Mouse (Mus musculus) kidney, embryonic 15.5 days (tissue): ENCODE measurements around the gene Ovgp1. TPM values are rescaled to one million over a fixed set of nuclear protein-coding genes. Genes with fewer than 3 reads are reported as not detected.

Experiments
- ATAC-seq: fragments of 200-750 bp; cut with Nextera tagmentation; replicated peaks from 2 replicates; pipeline ENCODE4 v1.8.0; 2017; ENCODE audit warnings: moderate TSS enrichment; ENCODE audit not compliant: low FRiP score
- H3K27ac ChIP-seq: fragments of 300-500 bp; sonication (generic); 2 replicates; pipeline ENCODE4 v1.5.1; 2015; ENCODE audit warnings: mild to moderate bottlenecking, inconsistent platforms
- H3K27me3 ChIP-seq: fragments of 300-500 bp; sonication (generic); 2 replicates; pipeline ENCODE4 v1.6.1; 2015; ENCODE audit warnings: inconsistent platforms
- H3K36me3 ChIP-seq: fragments of 300-500 bp; sonication (generic); 2 replicates; pipeline ENCODE4 v1.6.1; 2015; ENCODE audit warnings: inconsistent platforms
- H3K4me1 ChIP-seq: fragments of 300-500 bp; sonication (generic); 2 replicates; pipeline ENCODE4 v1.6.1; 2015; ENCODE audit warnings: inconsistent platforms
- H3K4me2 ChIP-seq: fragments of 300-500 bp; sonication (generic); 2 replicates; pipeline ENCODE4 v1.6.1; 2015; ENCODE audit warnings: moderate library complexity, mild to moderate bottlenecking, inconsistent platforms
- H3K4me3 ChIP-seq: fragments of 300-500 bp; sonication (generic); replicated peaks from 2 replicates; pipeline ENCODE4 v1.5.1; 2015; ENCODE audit warnings: mild to moderate bottlenecking, inconsistent platforms
- H3K9ac ChIP-seq: fragments of 300-500 bp; sonication (generic); 2 replicates; pipeline ENCODE4 v1.6.1; 2015; ENCODE audit warnings: mild to moderate bottlenecking, inconsistent platforms
- H3K9me3 ChIP-seq: fragments of 300-500 bp; sonication (generic); replicated peaks from 2 replicates; pipeline ENCODE4 v1.6.1; 2016; ENCODE audit warnings: inconsistent platforms
- WGBS: fragments of 180-500 bp; shearing (Covaris S2); methylation state at CpG from one replicate; pipeline ENCODE4 v1.1.7; 2015; ENCODE audit warnings: mixed read lengths; 5-methylcytosine and 5-hydroxymethylcytosine counted together
- polyA plus RNA-seq: library from polyadenylated mRNA; unstranded; fragments of >200 nt; fragmentation: Nextera tagmentation; extraction: Ambion mirVana; gene quantifications from 2 replicates; pipeline ENCODE4 v1.2.1, GENCODE M21; 2015

Gene Ovgp1
- 1.6 and 2.0 TPM in 2 replicates for polyA plus RNA-seq

- Histone ChIP-seq H3K4me1 (no peaks in the 10 kb centered on the region), H3K27ac (no peak within 1 kb of the TSS), H3K4me3 (no peak within 1 kb of the TSS), H3K9me3 (no peaks in the 10 kb centered on the region), H3K9ac (no peak within 1 kb of the TSS), H3K27me3 (no peaks in the 10 kb centered on the region), H3K36me3 (peaks cover 22% of the 10 kb centered on the region), H3K4me2 (no peak within 1 kb of the TSS)
- no peak for ATAC-seq
- 56% methylated on average over 3 of the region's 3 CpGs for WGBS
These were observed at the start of gene Ovgp1 for GRCm38 (mm10) chr3:105973411-105973810. TSS of gene Ovgp1 (plus strand) at chr3:105973711.

DNA sequence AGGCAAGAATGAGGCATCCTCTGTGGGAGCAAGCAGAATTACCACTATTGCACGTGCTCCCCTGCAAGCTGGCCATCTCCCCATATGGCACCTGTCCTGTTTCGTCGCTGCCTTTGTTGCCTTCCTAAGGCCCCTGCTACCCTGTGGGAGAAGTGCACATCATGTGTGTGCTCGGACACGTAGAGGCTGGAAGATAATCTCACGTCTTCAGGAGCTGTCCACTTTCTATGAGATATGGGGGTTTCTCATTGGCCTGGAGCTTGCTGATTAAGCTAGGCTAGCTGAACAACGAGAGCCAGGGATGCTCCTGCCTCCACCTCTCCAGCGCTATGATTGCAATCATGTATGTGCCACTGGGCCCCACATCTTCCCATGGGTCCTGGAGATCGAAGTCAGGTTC lies 48.9 kb upstream of the Ovgp1 start:
- Histone ChIP-seq H3K4me1 (peaks cover 6% of the 10 kb centered on the region; the same call in 1 of the 2 replicates), H3K27me3 (no peaks in the 10 kb centered on the region), H3K9me3 (no peaks in the 10 kb centered on the region), H3K27ac (no peak overlapping the region), H3K4me2 (no peak overlapping the region), H3K9ac (no peak overlapping the region), H3K36me3 (no peaks in the 10 kb centered on the region), H3K4me3 (no peak overlapping the region)
- 85% methylated on average over 9 of the region's 9 CpGs for WGBS
- no peak for ATAC-seq

- H3K4me3 ChIP-seq = no peak overlapping the region
- H3K27ac ChIP-seq = no peak overlapping the region
- peak; percentile 66 for ATAC-seq
- WGBS = 42% methylated on average over 7 of the region's 7 CpGs
- H3K9ac ChIP-seq = no peak overlapping the region
- no peak overlapping the region for H3K4me2 ChIP-seq
- no peaks in the 10 kb centered on the region for H3K36me3 ChIP-seq
- H3K27me3 ChIP-seq = no peaks in the 10 kb centered on the region
- peaks cover 6% of the 10 kb centered on the region; the same call in 1 of the 2 replicates for H3K4me1 ChIP-seq
- no peaks in the 10 kb centered on the region for H3K9me3 ChIP-seq
These were observed 45.8 kb upstream of the Ovgp1 start for GRCm38 (mm10) chr3:105927561-105928194.

DNA sequence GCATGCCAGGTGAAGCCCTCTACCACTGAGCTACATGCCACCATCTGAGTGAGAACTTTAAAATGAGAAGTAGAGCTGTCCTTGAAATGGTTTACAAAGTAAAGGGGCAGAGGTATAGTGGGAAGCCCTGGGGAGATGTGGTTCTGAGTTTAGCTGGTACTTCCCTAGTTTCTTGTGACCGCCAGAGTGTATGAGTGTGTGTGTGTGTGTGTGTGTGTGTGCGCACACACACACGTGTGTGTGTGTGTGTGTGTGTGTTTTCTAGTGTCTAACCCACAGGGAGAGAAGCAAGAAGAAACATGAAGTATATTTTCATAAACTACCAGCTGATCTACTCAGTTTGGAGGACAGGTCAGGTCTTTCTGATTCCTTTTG lies 45.3 kb upstream of the Ovgp1 start:
- no peaks in the 10 kb centered on the region for H3K9me3 ChIP-seq
- 84% methylated on average over 3 of the region's 3 CpGs for WGBS
- H3K9ac ChIP-seq = no peak overlapping the region
- ATAC-seq = no peak
- H3K4me1 ChIP-seq = peaks cover 6% of the 10 kb centered on the region; the same call in 1 of the 2 replicates
- no peak overlapping the region for H3K4me2 ChIP-seq
- no peak overlapping the region for H3K27ac ChIP-seq
- H3K27me3 ChIP-seq = no peaks in the 10 kb centered on the region
- H3K36me3 ChIP-seq = no peaks in the 10 kb centered on the region
- no peak overlapping the region for H3K4me3 ChIP-seq

DNA sequence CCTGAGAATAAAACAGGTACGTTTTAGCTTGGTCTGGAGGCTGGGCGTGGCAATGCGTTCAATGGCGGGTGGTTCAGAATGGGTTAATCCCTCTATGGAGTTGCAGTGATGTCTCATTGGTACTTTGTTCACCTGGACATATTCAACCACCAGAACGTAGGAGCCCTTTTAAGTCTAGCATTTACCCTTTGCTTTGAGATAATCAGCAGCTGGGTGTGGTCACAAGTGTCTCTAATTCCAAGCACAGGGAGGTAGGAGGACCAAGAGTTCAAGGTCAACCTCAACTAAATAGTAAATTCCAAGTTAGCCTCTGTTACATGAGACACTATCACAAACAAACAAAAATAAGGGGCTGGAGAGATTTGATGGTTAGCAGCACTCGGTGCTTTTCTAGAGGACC lies 44.7 kb upstream of the Ovgp1 start:
- Histone ChIP-seq H3K4me2 (no peak overlapping the region), H3K4me1 (peaks cover 6% of the 10 kb centered on the region; the same call in 1 of the 2 replicates), H3K27me3 (no peaks in the 10 kb centered on the region), H3K9me3 (no peaks in the 10 kb centered on the region), H3K36me3 (no peaks in the 10 kb centered on the region), H3K9ac (no peak overlapping the region), H3K4me3 (no peak overlapping the region), H3K27ac (no peak overlapping the region)
- 88% methylated on average over 6 of the region's 6 CpGs for whole genome bisulfite sequencing
- ATAC-seq = no peak

DNA sequence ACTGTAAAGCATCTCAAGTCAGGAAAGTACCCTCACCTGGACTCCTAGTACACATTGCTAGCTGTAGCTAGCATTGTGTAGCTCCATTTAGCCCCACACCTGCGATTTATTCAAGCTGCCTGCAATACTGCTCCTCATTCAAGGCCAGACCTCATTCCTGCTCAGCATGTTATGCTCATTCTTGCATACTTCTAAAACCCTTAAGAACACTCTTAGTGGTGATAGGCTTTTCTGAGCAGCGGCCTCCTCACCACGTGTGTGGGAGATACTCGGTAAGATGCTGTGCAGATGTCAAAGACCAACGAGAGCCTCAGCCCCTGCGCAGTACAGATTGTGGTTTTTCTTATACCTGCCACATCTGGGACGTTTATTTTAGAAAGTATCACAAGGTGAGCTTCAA lies 43.7 kb upstream of the Ovgp1 start:
- Histone ChIP-seq H3K4me1 (peaks cover 6% of the 10 kb centered on the region; the same call in 1 of the 2 replicates), H3K27me3 (no peaks in the 10 kb centered on the region), H3K4me2 (no peak overlapping the region), H3K36me3 (no peaks in the 10 kb centered on the region), H3K9me3 (no peaks in the 10 kb centered on the region), H3K4me3 (no peak overlapping the region), H3K9ac (no peak overlapping the region), H3K27ac (no peak overlapping the region)
- 80% methylated on average over 7 of the region's 7 CpGs for WGBS
- ATAC-seq = no peak

DNA sequence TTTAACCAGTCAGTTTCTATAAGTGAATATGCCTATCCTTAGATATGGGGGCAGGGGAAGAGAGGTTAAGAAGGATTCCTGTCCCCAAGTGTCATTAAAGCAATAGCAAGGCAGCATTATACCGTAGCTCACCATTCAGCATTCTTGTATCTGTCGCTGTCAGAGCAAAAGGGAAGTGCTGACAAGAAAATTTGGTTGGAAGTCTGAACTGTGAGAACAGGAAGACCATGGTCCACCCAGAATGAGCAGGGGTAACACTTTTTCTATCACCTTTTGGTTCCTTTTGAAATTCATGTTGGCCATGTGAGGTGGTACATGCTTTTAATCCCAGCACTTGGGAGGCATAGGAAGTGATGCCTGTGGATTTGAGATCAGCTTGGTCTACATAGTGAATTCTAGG lies 42.4 kb upstream of the Ovgp1 start:
- H3K9ac ChIP-seq = no peak overlapping the region
- H3K36me3 ChIP-seq = no peaks in the 10 kb centered on the region
- no peaks in the 10 kb centered on the region for H3K27me3 ChIP-seq
- 90% methylated on average over 2 of the region's 2 CpGs for WGBS
- no peak for ATAC-seq
- H3K4me2 ChIP-seq = no peak overlapping the region
- no peak overlapping the region for H3K27ac ChIP-seq
- no peaks in the 10 kb centered on the region for H3K9me3 ChIP-seq
- peaks cover 6% of the 10 kb centered on the region; the same call in 1 of the 2 replicates for H3K4me1 ChIP-seq
- H3K4me3 ChIP-seq = no peak overlapping the region

DNA sequence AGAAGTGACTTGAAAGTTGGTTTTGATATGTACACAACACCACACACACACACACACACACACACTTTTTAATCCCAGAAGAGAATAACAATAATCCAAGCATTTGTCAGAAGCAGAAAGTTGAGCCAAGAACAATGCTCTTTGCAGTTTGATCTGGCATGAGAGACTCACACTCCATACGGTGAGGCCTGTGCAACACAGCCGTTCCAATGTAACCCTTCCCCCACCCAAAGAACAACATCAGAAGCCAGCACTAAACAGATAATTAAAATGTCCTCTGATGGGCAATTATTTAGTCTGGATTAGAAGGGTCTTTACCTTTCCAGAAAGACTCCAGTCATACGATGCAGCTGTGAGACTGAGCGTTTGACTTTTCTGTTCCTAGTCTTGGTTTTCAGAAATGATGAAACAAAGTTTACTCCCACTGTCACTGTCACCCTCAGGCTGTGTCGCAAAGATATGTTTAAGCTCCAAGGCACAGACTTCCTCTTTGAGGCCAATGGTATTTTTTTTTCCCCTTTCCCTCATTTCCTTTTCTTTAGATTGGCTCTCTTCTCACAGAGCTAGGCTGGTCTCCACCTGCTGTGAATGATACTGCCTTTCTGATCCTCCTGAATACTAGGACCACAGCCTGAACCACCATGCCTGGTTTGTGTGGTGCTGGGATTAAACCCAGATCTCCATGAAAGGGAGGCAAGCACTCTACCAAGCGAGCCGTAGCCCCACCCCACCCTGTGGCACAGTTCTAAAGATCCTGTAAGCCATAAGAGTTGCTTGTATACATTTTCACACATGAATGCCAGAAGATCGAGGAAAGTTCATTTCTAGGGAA lies 41.1 kb upstream of the Ovgp1 start, which contains the start of gene I830077J02Rik:
TSS of gene I830077J02Rik (minus strand) at position 425 of the 832 bp plus-strand sequence.
- H3K9me3 ChIP-seq = no peaks in the 10 kb centered on the region
- H3K27ac ChIP-seq = no peak within 1 kb of the TSS
- H3K9ac ChIP-seq = no peak within 1 kb of the TSS
- peaks cover 3% of the 10 kb centered on the region for H3K36me3 ChIP-seq
- no peak within 1 kb of the TSS for H3K4me3 ChIP-seq
- H3K4me2 ChIP-seq = no peak within 1 kb of the TSS
- no peaks in the 10 kb centered on the region for H3K27me3 ChIP-seq
- WGBS = 65% methylated on average over 8 of the region's 8 CpGs
- H3K4me1 ChIP-seq = peaks cover 5% of the 10 kb centered on the region; the same call in 1 of the 2 replicates
- ATAC-seq = no peak

GRCm38 (mm10) chr3:105933926-105934325 lies 39.6 kb upstream of the Ovgp1 start:
- WGBS = 90% methylated on average over 6 of the region's 6 CpGs
- Histone ChIP-seq H3K27me3 (no peaks in the 10 kb centered on the region), H3K4me3 (no peak overlapping the region), H3K9me3 (no peaks in the 10 kb centered on the region), H3K9ac (no peak overlapping the region), H3K4me1 (no peaks in the 10 kb centered on the region), H3K27ac (no peak overlapping the region), H3K36me3 (peaks cover 7% of the 10 kb centered on the region), H3K4me2 (no peak overlapping the region)
- no peak for ATAC-seq

DNA sequence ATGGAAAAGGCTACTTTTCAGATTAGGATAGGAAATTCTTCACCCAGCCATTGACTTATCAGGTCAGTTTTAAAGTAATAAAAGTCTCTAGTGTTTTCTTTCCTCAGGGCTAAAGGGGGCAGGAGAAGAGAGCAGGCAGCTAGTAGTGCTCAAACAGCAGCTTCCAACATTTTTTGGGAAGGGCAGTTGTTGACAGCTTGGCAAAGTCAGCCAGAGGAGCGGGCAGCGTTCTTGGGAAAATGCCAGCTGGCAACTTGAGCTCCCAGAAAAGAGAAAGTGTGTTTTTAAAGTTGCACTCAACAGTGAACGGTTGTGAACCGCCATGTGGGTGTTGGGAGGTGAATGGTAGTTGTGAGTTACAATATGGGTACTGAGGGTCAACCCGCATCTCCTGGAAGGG lies 38.5 kb upstream of the Ovgp1 start:
- Histone ChIP-seq H3K36me3 (peaks cover 12% of the 10 kb centered on the region), H3K27ac (no peak overlapping the region), H3K9ac (no peak overlapping the region), H3K4me3 (no peak overlapping the region), H3K4me1 (no peaks in the 10 kb centered on the region), H3K9me3 (no peaks in the 10 kb centered on the region), H3K27me3 (no peaks in the 10 kb centered on the region), H3K4me2 (no peak overlapping the region)
- ATAC-seq = no peak
- WGBS = 84% methylated on average over 5 of the region's 5 CpGs

- Histone ChIP-seq H3K9ac (no peak overlapping the region), H3K9me3 (no peaks in the 10 kb centered on the region), H3K27me3 (no peaks in the 10 kb centered on the region), H3K4me3 (no peak overlapping the region), H3K4me1 (no peaks in the 10 kb centered on the region), H3K4me2 (no peak overlapping the region), H3K36me3 (peaks cover 23% of the 10 kb centered on the region), H3K27ac (no peak overlapping the region)
- ATAC-seq = no peak
- WGBS = 92% methylated on average over 4 of the region's 4 CpGs
These were observed 37.4 kb upstream of the Ovgp1 start for GRCm38 (mm10) chr3:105936111-105936510.

- Histone ChIP-seq H3K4me2 (no peak overlapping the region), H3K27ac (no peak overlapping the region), H3K4me3 (no peak overlapping the region), H3K9ac (no peak overlapping the region), H3K4me1 (0 out of 2 replicates have a peak, but pooled peaks cover 2% of the 10 kb centered on the region), H3K9me3 (no peaks in the 10 kb centered on the region), H3K27me3 (no peaks in the 10 kb centered on the region), H3K36me3 (peaks cover 85% of the 10 kb centered on the region)
- no peak for ATAC-seq
- 93% methylated on average over 7 of the region's 7 CpGs for WGBS
These were observed 22.2 kb upstream of the Ovgp1 start for GRCm38 (mm10) chr3:105951348-105951747.
